Mouse (Mus musculus) layer of hippocampus, postnatal 10 days (tissue): Measurements from ENCODE around the gene Pparg. TPM values are rescaled to one million over a fixed set of nuclear protein-coding genes. Genes with fewer than 3 reads are reported as not detected.

Source experiments
- DNase-seq, 2 experiments: peaks; one replicate each; pipeline ENCODE4 v3.0.0; 2021; ENCODE audit warnings: low spot score in 2 of 2
- long read RNA-seq: library from polyadenylated mRNA; stranded (forward); transcript quantifications from one replicate; pipeline ENCODE4 v2.0.0, GENCODE M21; 2023
- total RNA-seq, 2 experiments: library from RNA; stranded (reverse); gene quantifications; 2 replicates each; pipeline ENCODE4 v1.2.3; 2021

Pparg gene
- 1 to 10 TPM; 1.1 TPM for total RNA-seq
- long read RNA-seq, partial matches to known transcripts = 0 of 1 reads
- long read RNA-seq, other reads (novel, unspliced or antisense) = 1 of 1 reads

DNA sequence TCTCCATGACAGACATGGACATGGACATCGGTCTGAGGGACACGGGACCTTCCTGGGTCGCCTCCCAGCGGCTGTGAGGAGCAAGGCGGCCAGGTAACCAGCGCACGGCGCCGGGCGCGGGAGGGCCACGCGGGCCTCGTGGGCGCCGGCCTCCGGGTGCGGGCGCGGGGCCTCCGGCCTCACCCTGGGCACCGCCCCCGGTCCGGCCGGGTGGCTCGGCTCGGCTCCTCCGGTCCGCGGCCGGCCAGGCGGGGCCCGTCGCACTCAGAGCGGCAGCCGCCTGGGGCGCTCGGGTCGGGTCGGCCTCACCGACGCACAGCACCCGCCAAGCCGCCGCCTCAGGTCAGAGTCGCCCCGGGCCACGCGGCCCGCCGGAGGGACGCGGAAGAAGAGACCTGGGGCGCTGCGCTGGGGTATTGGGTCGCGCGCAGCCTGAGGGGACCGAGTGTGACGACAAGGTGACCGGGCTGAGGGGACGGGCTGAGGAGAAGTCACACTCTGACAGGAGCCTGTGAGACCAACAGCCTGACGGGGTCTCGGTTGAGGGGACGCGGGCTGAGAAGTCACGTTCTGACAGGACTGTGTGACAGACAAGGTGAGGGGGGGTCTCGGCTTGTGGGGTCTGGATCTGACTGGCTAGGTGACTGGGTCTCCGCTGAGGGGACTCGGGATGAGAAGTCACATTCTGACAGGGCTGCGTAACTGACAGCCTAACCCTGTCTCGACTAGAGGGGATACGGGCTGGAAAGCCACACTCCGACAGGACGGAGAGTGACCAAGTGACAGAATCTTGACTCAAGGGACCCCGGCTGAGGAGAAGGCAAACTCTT is at the start of gene Pparg:
TSS of gene Pparg (plus strand) at position 176 of the 830 bp plus-strand sequence.
- DNase-seq = peak; percentile 26 to 30

DNA sequence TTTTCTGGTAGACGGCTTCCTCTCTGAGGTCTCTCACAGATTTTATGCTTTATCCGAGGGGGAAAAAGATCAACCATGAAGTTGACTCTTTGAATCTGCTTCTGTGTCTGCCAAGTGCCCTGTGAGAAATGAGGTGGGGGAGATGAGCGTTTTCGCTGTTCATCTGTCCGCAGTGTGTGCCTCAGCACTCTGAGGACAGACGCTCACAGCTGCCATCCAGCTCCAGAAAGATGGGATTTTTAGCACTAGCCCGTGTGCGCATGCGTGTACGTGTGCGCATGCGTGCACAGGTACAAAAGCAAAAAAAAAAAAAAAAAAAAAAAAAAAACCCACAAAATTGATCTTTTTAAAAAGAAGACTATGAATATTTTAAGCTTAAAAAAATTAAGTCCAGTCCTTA is 48.0 kb upstream of the Pparg start:
- no peak for DNase-seq

DNA sequence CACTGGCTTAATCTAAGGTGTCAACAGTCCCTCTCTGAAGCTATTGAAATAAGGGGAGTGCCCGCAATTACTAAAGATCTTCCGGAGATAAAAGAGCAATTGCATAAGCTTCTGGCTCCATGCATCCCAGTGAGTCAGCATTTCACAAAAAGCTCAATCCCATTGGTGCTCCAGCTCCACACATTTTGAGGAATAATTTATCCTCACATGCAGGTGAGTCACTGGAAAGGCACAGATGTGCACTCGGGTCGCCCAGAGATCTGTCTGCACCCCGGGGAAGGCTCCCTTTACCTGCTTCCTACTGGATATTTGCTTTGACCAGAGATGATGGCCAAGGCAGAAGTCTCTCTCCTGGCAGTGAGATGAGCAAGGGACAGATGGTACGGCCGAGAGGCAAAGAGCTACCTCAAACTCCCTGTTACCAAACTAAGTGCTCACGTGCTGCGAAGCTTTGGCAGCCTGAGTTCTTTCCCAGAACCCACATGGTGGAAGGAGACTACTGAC is 47.5 kb upstream of the Pparg start:
- DNase-seq = no peak

DNA sequence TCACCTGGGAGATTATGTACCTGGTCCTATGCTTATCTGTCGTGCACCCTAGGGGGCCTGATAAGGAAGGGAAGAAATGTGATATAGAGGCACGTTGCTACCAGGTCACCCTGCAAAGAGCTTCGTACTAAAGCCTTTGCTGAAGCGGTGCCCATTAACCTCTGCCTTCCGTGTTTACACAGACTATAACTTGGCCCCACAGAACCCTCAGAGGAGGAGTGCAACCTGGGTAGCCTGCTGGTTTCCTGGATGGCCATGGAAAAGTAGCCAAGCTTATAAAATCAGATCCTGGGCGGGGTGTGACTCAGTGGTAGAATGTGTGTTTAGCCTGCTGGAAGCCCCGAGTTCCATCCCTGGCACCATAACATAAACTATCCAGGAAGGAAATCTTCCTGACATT is 46.8 kb upstream of the Pparg start:
- DNase-seq = no peak

DNA sequence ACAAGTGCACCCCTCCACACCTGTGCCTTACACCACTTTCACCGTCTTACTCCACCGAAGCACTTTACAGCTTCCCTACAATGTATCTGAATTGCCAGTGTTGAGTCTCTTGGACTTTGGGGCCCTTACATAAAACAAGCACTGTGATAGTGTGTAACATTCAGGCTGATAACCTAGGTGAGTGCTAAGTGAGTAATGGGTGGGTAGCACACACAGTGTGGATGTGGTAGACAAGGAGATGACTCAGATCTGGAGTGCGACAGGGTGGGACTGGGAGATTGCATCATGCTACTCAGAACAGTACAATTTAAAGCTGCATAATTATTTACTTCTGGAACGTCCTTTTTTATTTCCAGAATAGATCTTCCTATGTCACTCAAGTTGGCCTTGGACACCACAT is 45.0 kb upstream of the Pparg start:
- no peak for DNase-seq

DNA sequence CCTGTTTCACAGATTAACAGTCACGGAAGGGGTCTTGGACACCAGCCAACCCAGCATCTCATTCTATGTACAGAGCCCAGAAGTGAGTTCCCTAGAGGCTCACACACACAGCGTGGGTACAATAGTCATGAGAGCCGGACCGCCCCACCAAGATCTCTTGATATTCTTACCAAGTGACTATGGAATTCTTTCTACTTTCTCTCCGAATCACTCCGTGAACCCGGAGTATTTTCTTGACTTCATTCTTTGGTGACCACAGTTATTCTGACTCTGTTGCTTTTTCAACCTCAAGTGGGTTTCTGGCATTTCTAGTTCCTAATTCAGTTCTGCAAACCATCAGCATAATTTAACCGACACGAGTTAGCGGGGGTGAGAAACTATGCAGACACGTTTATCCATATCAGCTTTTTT is 43.9 kb upstream of the Pparg start:
- DNase-seq = no peak

DNA sequence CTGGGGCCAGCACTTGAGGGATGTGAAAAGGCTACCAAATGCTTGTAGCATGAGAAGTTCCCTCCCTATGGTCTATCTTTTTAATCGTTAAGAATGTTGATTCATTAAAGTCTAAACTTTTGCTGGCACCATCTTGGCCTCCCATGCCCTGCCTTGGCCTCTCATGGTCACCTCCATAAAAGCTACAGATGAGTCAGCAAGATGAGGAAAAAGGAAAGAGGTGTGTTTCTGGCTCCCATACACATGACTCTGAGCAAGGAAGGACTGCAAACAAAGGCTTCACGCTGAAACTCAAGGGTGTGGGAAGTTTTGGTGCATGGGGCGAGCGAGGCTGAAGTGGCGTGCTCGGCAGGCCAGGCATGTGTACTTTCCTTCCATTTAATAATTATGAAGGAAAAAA is 41.9 kb upstream of the Pparg start:
- no peak for DNase-seq

DNA sequence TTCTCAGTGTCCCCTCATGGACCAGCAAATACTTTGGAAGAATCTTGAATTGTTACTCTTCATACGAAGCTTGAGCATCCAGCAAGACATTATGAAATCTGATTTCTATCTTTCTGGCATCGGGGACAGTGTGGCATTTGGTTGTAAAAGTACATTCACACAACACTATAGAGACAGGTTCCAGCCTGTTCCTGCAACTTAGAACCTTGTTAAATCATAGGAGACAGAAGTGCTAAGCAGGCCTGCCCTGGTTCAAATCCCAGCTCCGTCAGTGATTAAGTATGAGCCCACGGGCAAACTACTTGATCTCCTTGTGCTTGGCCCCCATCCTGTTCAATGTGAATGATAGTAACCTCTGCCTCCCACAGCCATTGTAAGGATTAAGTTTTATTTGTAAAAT is 41.1 kb upstream of the Pparg start:
- no peak for DNase-seq

DNA sequence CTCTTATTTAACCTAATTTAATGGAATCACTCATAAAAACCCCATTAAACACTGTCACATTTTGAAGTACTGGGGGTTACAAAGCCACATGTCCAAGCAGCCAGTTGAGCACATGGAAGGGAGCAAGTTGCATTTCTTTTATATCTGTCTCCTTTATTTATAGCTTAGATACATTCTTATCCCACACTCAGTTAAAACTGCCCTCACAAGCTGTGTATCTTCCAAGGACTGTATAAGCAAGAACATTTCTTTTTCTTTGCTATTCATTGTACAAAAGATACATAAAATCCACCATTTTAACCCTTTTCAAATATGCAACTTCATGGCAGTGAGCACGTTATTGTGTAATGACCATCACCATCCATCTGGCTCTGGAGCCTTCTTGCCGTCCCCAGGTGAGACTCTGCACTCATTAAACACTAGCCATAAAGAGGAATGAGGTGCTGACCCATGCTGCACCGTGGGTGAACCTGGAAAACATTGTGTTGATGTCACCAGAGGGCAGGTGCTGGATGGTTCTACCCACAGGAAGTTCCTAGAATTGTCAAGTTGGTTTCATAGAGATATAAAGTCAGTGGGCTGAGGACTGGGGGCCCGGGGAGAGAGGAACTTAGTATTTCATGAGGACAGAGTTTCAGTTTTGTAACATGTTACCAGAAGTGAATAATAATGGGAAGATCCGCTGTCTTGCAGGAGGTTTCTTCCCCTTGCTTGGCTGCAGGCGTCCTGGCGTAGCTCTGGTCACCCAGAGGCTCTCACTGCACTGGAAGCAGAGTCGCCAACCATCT is 39.6 kb upstream of the Pparg start:
- DNase-seq = no peak

DNA sequence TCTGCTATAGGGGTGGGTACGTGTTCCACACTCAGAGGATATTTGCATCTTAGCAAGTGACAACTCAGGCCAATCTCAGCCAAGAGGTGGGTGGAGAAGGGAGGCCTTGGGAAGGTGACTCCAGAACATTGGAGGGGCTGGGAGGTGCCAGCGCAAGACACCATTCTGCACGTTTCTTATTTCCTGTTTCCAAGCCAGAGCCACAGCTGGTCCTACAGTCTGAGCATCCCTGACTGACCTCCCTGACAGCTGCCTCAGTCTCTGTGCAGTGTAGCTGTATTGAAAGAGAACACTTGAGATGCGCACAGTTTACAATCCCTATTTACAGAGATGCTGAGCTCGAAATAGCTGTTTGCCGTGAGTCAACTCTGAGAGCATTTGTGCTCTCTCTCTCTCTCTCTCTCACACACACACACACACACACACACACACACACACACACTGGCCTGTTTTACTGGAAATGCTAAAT is 38.8 kb upstream of the Pparg start:
- DNase-seq = no peak

DNA sequence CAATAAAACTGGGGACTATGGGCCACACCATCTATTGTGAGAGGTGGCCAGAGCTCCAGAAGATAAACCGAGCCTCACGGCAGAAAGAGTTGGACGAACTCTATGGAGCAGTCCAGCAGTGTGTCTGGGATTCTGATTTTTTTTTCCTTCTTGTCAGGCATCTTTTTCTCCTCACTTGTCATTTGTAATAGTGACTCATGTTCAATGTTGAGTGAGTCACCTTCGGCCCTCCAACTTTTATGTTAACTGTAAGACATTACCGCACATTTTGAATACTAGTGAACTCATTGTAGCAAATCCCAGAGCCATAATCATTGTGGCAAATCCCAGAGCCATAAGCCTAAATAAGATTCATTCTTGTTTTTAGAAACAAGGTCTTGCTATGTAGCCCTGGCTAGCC is 37.8 kb upstream of the Pparg start:
- no peak for DNase-seq

DNA sequence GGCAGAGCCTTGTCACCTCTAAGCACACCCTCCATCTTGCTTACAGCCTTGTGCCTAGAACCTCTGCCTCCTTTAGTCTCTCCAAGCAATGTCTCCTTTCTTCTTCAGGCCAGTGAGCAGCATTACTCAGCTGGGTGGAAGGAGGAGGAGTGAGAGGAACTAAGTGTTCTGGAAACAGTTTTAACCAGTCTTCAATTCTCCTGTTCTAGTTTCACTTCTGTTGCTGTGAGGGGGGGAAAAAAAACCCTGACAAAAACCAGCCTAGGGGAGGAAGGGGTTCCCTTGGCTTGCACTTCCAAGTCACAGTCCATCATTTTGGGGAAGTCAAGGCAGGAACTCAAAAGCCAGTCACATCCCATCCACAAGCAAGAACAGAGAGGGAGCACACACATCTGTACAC is 29.8 kb upstream of the Pparg start:
- DNase-seq = no peak

DNA sequence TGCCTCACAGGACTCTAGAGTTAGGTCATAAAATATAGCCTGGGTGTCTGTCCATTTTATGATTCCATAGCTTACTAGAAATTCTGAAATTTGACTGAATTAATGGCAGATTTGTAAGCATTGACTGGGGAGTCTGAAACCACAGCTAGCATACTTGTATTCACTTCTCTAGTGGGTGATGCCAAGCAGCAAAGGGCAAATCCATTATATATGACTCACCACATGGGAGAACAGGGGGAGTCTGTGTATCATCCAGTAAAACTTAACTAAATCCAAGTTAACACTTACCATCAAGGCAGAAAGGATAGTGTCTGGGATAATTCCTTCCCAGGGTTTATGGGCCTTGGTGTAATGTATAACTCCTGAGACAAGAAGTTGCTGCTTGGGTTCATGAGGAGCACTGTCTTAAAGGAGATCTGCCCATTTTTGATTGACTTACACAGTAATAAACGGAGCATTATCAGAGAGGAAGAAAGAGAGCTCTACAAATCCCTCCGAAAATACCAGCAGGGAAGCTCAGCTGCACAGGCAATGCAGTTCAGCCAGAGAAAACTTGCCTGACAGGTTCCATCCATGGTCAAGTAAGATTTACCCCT is 27.6 kb upstream of the Pparg start:
- no peak for DNase-seq

DNA sequence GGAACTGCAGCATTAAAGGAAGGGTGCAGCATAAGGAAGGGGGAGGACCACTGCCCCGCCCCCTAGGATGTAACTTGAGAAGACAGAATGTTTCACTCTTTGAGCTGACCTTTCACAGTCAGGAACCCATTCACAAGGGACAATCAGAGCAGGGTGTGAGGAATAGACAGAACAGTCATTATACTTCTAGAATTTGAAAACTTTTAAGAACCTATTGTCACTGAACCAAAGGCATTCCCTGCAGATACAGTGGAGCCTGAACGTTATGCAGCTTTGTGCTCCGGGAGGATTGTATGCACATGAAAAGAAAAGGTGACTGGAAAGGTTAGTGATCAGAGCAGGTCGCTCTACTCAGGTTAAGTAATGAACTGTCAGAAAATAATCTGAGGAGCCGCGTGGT is 25.2 kb upstream of the Pparg start:
- no peak for DNase-seq

DNA sequence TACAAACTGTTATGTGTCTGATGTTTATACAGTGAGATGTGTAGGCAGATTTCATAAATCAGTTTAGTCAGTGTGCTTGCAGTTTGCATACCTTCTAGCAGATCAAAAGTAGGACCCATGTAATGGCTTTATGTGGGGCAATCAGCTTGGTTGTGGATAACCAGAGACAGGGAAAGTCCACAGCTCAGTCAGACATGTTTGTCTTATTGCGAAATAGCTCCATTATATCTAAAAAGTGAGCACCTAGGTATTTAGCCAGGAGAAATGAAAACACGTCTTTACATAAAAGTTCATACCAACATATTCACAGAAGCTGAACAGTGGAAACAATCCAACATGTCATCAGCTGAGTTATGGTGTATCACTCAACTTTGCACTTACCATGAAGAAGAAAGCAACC is 20.7 kb upstream of the Pparg start:
- no peak for DNase-seq

DNA sequence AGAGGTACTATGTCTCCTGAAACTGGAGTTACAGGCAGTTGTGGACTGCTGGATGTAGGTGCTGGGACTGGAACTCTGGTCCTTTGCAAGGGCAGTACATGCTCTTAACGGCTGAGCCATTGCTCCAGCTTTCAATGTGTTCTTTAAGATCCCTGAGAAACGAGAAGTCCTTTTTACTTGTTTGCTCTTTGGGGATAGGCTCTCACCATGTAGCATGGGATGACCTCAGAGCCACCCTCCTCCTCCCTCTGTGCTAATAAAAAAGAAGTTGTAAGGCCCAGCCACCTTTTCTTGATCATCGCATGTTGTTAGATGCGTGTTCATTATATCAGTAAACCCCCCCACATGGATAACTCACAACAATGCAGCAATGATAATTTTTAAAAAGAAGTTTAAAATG is 17.7 kb upstream of the Pparg start:
- no peak for DNase-seq

DNA sequence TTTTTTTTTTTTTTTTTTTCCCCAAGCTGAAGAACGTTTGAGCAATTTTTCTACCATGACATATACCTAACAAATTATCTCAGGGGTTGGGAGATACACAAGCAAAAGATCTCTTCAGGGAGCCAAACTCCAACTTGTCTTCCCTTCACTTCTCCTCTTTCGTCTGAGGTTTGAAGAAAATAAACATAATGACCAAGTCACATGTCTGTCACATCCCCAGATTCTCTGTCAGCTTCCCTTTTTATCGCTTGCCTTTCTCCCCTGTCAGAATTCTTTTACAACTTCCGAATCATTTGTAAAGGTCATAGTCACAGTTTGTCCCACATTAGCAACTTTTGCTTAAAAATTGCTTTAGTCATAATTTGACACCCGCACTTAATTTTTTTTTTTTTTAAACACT is 17.2 kb upstream of the Pparg start:
- DNase-seq = no peak

DNA sequence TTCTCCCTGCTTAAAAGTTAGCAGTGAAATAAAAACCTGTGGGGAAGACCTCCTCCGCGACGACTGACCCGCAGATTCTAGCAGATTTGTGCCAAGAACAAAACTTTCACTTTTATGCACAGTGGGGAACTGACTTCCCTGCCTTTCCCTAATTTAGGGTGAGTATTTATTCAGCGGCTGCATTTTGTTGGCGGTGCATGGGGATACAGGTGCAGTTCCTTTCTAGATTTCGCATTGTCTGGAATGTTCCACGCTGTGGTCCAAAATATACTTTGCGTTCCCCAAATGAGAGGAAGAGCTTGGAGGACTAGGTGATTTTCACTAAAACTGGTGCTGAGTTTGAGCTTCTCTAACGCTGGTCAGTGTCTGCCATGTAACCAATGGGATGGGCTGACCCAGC is 16.6 kb upstream of the Pparg start:
- DNase-seq = no peak

DNA sequence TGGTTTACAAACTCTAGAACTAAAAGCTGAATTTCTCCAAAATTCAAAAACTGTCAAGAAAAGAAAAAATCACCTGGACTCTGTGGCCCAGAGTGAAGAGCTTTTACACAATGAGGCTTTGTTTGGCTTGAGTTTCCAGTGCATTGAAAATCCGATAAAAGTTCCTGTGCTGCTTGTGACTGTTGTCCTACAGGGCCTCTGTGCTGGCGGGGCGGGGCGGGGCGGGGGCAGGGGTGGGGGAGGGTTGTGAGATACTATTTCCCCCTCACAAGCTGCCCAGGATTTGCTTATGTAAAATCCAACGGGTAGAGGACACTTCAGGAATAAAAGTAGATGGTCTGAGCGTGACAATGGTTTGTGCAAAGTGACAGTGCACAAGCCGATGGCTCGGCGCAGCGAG is 16.2 kb upstream of the Pparg start:
- no peak for DNase-seq

DNA sequence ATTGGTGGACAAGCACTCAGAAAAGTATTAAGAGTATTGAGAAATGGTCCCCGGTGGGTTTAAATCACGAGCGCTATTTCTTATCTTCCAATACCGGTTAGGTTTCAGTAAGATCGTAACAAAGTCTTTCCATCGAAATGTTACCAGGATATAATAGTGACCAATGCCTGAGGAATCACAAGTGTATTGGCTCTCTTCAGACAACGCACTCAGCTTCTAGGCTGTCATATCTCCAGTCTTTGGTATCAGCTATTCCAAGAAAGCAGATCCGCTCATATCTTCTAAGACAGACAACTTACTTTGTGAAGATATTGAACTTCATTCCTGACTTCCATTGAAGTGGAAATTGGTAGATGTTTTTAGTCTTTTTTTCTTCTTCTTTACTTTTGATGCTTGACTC is 15.7 kb upstream of the Pparg start:
- DNase-seq = no peak

DNA sequence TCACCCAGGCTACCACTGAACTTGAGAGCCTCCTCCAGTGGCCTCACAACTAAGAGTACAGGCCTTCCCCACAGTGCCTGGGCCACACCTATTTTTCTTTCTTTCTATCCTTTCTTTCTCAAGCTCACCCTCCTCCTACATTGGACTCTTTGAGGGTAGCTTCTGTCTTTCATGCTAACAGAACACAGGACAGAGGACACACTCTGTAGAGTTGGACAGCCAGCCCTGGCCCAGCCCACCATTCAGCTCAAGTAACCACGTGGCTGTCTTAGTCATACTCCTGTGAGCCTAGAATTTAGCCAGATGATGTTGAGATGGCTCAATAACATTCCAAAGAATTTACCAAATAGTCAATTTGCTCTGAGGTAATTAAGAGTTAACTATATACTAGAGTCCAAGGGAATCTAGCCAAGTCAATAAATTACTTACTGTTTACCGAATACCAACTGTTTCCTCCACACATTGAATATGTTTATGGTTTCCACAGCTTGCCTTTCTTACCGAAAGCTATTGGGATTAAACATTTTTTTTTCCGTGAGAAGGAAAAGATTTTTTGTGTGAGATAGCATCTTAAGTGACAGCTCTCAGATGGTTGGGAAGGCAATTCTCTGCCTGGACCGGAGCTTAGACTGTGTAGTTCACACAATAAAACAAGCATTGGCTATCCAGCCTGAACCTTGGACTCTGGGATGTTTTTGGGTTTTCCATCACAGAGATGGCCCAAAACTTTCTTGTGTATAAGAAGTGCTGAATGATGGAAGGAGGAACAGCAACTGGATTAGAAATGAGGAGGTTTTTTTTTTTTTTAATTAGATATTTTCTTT is 10.9 kb upstream of the Pparg start:
- no peak for DNase-seq
